Mouse (Mus musculus) mammary gland, adult 2 months (tissue): Measurements from ENCODE around the gene Gm17604. TPM values are rescaled to one million over a fixed set of nuclear protein-coding genes. Genes with fewer than 3 reads are reported as not detected.

Experiments used
- polyA plus RNA-seq: library from polyadenylated mRNA; depleted of rRNA; stranded (reverse); fragments of >200 nt; gene quantifications from 2 replicates; pipeline ENCODE4 v1.2.3, GENCODE M21; 2012; ENCODE audit warnings: low replicate concordance; rRNA removed

The Gm17604 gene
- polyA plus RNA-seq: not detected in 2 replicates

GRCm38 (mm10) chrX:165004779-165005324, at the start of gene Gm17604:
TSS of gene Gm17604 (minus strand) at chrX:165004829.

GRCm38 (mm10) chrX:164980193-164980775, 24.3 kb downstream of the Gm17604 start, which contains the start of the genes Mospd2 and Fancb:
TSS of gene Mospd2 (minus strand) at chrX:164980375.
TSS of gene Fancb (plus strand) at chrX:164980592.

Other genes with a start within 250 kb of the Gm17604 start
- gene Mospd2, start 24.5 kb downstream of the Gm17604 start, polyA plus RNA-seq: 3.1 and 6.9 TPM in 2 replicates
- 0.17 and 0.83 TPM in 2 replicates for gene Fancb, start 24.2 kb downstream of the Gm17604 start, polyA plus RNA-seq